ENCODE assay signal across 19 mouse cellular contexts in the genomic region with DNA sequence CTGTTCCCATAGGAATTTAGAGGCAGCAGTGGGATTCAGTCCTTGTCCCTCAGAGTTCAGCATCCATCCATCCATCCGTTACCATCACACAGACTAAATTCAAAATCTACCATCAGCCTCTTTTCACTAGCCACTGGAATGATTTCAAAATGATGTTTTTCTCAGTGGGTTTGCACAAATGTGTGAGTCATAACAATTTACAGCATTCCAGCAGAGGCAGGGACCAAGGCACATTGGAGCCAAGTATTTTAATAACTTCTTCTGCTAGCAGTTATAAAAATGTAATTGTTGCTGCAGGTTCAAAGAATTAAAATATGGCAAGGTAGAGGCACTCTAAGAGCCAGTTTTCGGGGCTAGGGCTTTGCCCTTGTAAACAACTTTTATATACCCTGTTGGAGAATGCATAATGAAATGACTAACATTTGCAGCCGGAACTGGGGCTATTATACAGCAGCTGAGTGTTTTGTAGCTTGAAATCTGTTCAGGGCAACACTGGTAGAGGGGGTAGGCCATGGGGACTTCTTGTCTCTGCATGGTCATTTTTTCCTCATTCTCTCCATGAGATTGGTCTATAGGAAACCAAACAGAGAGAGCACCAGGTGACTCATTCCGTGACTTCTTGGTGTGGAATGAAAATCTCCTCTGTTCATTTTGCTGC.
DNase-seq lines count a peak whose midpoint lies in the region; ATAC-seq and TF ChIP-seq lines count a peak whose summit lies in the region.
"Had no signal": no experiment of that assay in that cellular context is flagged by ENCODE, and none has a peak within 500 bp of the region (broad histone marks: within the 10 kb centered on the region; RNA-seq: fewer than 3 reads in every experiment).

No protein-coding gene starts in this region.

- DNase-seq in left cerebral cortex, postnatal 25 days (ENCODE audit: low spot score in 2 of 2) = peak; percentile 12 to 42
- no peak for DNase-seq in left cerebral cortex, adult 8-10 months (ENCODE audit: low spot score in 2 of 2)
- DNase-seq in 3134 (ENCODE audit: extremely low read depth, insufficient read length, low spot score) = peak; percentile 14
- peak; percentile 70 for DNase-seq in brain, adult 2 months (ENCODE audit: low read depth, low spot score)
- peak; percentile 4 for DNase-seq in large intestine, adult 2 months (ENCODE audit: low read depth, low spot score)
- no peak for DNase-seq in adrenal gland, adult 8-10 months
- DNase-seq in gastrocnemius, postnatal 10 days = no peak
- no peak for DNase-seq in liver, postnatal 0 days
- DNase-seq: adrenal gland, postnatal 10 days; cerebellum, postnatal 25 days; gastrocnemius, postnatal 14 days had no signal

- no peak for TF ChIP-seq CTCF in liver, postnatal 0 days (IDR thresholded peaks at IDR 0.05; ENCODE audit: low read depth)

- no peaks in the 10 kb centered on the region for H3K4me1 ChIP-seq in liver, postnatal 0 days (ENCODE audit: insufficient read depth)
- H3K4me1 ChIP-seq: embryonic facial prominence, embryonic 13.5 days; heart, embryonic 12.5 days; hindbrain, embryonic 10.5 days; intestine, embryonic 15.5 days had no signal

- no peak overlapping the region for H3K27ac ChIP-seq in liver, postnatal 0 days (ENCODE audit: low read depth)
- H3K27ac ChIP-seq: embryonic facial prominence, embryonic 13.5 days; forebrain, embryonic 10.5 days; hindbrain, embryonic 10.5 days; hindbrain, embryonic 14.5 days; intestine, embryonic 15.5 days had no signal

- no peak for TF ChIP-seq EP300 in liver, postnatal 0 days (IDR thresholded peaks at IDR 0.05; ENCODE audit: low read depth)

- WGBS in large intestine, adult 2 months = 39% methylated on average over 4 of the region's 4 CpGs
- 73% methylated on average over 4 of the region's 4 CpGs for WGBS in liver, postnatal 0 days (ENCODE audit: insufficient replicate concordance)

- H3K4me2 ChIP-seq in liver, postnatal 0 days (ENCODE audit: low read depth, low read length) = no peak overlapping the region
- H3K4me2 ChIP-seq: embryonic facial prominence, embryonic 13.5 days; heart, embryonic 12.5 days; hindbrain, embryonic 14.5 days; intestine, embryonic 15.5 days had no signal

- H3K4me3 ChIP-seq in liver, postnatal 0 days (ENCODE audit: low read depth, low read length) = no peak overlapping the region
- H3K4me3 ChIP-seq: embryonic facial prominence, embryonic 13.5 days; forebrain, embryonic 10.5 days; heart, embryonic 12.5 days; hindbrain, embryonic 10.5 days; intestine, embryonic 15.5 days had no signal

- no peak for ATAC-seq in liver, postnatal 0 days
- ATAC-seq: forebrain, embryonic 14.5 days; intestine, embryonic 15.5 days had no signal

- no peaks in the 10 kb centered on the region for H3K27me3 ChIP-seq in liver, postnatal 0 days (ENCODE audit: insufficient read depth, low read length)
- H3K27me3 ChIP-seq: CH12.LX; embryonic facial prominence, embryonic 13.5 days; heart, embryonic 12.5 days; intestine, embryonic 15.5 days had no signal

- H3K36me3 ChIP-seq in liver, postnatal 0 days (replicated peaks; ENCODE audit: insufficient read depth, low read length) = no peaks in the 10 kb centered on the region
- H3K36me3 ChIP-seq: embryonic facial prominence, embryonic 13.5 days; forebrain, embryonic 10.5 days; heart, embryonic 12.5 days; hindbrain, embryonic 10.5 days; intestine, embryonic 15.5 days had no signal

- intact Hi-C loops in left cerebral cortex, postnatal 25 days (cut with DNase I) = no loop called here

- no peaks in the 10 kb centered on the region for H3K9me3 ChIP-seq in liver, postnatal 0 days (ENCODE audit: low read length)
- H3K9me3 ChIP-seq: embryonic facial prominence, embryonic 13.5 days; forebrain, embryonic 10.5 days; heart, embryonic 12.5 days; hindbrain, embryonic 10.5 days; intestine, embryonic 15.5 days had no signal

- H3K9ac ChIP-seq in liver, postnatal 0 days (replicated peaks) = no peak overlapping the region
- H3K9ac ChIP-seq: embryonic facial prominence, embryonic 13.5 days; heart, embryonic 12.5 days; hindbrain, embryonic 14.5 days; intestine, embryonic 15.5 days had no signal

Comparison
In these comparisons a context has a peak if more than half of its experiments do, and no peak if none do; other contexts are left out.
1. DNase-seq: peak in left cerebral cortex, postnatal 25 days (2 of 2), 3134 (single experiment), brain, adult 2 months (single experiment) and large intestine, adult 2 months (single experiment); none in left cerebral cortex, adult 8-10 months (0 of 2), adrenal gland, adult 8-10 months (single experiment), gastrocnemius, postnatal 10 days (single experiment) and liver, postnatal 0 days (single experiment).